Mouse (Mus musculus) brain, embryonic 18.5 days (tissue): Measurements from ENCODE around the gene Capn13.

ENCODE experiments used
- DNase-seq: peaks from one replicate; pipeline ENCODE4 v3.0.0-alpha.2; 2012; ENCODE audit warnings: low read depth, low spot score

The Capn13 gene

GRCm38 (mm10) chr17:73400862-73401261, at the start of gene Capn13:
TSS of gene Capn13 (minus strand) at chr17:73400866.
- DNase-seq = no peak

DNA sequence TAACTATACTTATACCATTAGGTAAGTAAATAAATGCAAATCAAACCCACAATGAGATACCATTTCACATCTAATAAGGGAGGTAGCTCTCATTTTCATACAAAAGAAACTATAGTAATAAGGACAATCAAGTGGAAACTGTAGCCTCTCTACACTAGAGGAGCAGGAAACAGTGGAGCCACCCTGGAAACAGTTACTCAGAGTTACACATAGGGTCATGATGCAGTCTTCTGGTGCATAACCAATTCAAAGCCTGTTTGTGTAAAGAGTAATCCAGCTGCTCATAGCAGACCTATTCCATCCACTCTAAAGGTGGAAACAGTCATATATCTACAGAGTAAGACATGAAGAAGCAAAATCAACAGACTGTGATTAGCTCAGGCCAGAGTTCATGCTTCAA, 48.4 kb upstream of the Capn13 start:
- no peak for DNase-seq

- DNase-seq = no peak
Measured at GRCm38 (mm10) chr17:73440798-73441197, 40.1 kb upstream of the Capn13 start.

DNA sequence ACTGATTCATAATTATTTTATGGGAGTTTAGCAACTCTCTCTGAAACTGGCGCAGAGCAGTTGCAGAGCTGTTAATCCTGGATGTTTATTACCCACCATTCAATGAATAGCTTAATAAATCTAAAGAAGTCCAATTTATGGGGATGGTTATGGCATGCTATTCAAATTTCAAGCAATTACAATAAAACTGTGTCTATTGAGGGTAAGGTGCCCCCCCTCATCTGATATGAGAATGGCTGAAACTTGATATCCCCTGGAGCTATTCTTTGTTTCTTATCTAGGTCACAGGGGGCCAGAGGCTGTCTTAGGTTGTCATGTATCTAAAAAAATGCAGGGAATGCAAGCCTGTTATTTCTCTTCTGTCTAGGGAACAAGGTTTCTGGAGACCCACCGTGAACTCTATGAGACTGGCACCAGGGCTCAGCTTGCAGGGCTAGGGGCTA, 31.9 kb upstream of the Capn13 start:
- DNase-seq = no peak

- DNase-seq = no peak
Measured at GRCm38 (mm10) chr17:73432058-73432457, 31.4 kb upstream of the Capn13 start.

DNA sequence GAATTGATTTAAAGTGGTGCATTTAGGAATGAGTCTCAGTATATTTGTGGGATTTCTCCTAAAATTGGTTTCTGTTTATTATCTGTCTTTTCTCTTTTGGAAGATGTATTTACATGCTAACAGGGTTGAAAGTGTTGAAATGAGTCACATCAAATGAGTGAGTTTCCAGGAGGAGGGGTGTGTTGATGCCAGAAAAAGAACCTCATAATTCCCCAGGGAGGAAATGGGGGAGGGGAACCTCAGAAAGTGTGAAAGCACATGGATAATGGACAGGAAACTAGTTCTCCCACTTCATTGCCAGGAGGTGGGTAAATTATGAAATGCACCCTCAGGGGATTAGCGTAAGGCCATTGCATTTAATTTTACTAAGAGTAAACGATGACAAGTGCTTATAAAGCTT, 16.7 kb upstream of the Capn13 start:
- no peak for DNase-seq

- DNase-seq = no peak
Measured at GRCm38 (mm10) chr17:73416181-73416795, 15.6 kb upstream of the Capn13 start.

- no peak for DNase-seq
Measured at GRCm38 (mm10) chr17:73411817-73412216, 11.2 kb upstream of the Capn13 start.

- no peak for DNase-seq
Measured at GRCm38 (mm10) chr17:73401272-73401671, 606 bp upstream of the Capn13 start.

GRCm38 (mm10) chr17:73399136-73399535, 1.5 kb downstream of the Capn13 start:
- no peak for DNase-seq

GRCm38 (mm10) chr17:73393361-73393760, 7.3 kb downstream of the Capn13 start:
- no peak for DNase-seq

GRCm38 (mm10) chr17:73391771-73392170, 8.9 kb downstream of the Capn13 start:
- no peak for DNase-seq

GRCm38 (mm10) chr17:73390191-73391089, 10.2 kb downstream of the Capn13 start:
- DNase-seq = no peak

GRCm38 (mm10) chr17:73389336-73389735, 11.3 kb downstream of the Capn13 start:
- no peak for DNase-seq

DNA sequence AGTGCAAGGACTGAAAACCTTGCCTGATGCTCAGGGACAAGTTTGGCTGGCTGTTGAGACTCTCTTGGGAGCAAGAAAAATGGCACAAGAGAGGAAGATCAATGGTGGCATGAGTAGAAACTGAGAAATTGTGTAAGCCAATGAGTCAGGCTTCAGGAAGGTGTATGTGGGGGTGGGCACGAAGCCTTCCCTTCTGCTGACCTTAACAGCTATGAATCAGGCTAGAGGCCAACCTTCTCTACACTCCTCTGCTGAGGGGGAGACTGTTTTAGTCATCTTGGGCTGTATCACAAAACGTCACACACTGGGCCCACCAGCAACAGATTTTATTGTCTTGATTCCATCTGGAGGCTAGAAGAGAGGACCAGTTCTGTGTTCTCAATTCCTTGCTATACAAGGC, 14.1 kb downstream of the Capn13 start:
- DNase-seq = no peak

DNA sequence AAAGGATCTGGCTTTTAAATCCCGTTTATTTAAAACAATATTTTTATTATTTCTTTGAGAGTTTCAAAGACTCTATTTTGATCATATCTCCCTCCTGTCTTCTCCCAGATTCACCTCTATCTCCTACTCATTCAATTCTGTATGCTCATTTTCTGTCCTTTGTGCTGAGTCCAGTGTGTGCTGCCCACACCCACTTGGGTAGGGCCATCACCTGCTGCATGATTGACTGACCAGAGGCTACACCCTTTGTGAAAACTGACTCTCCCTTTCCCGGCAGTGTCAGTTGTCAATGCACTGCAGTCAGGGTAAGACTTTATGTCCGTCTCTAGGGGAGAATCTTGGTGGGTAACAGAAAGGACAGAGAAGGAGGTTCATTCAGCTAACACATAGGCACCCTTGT, 14.7 kb downstream of the Capn13 start:
- no peak for DNase-seq

DNA sequence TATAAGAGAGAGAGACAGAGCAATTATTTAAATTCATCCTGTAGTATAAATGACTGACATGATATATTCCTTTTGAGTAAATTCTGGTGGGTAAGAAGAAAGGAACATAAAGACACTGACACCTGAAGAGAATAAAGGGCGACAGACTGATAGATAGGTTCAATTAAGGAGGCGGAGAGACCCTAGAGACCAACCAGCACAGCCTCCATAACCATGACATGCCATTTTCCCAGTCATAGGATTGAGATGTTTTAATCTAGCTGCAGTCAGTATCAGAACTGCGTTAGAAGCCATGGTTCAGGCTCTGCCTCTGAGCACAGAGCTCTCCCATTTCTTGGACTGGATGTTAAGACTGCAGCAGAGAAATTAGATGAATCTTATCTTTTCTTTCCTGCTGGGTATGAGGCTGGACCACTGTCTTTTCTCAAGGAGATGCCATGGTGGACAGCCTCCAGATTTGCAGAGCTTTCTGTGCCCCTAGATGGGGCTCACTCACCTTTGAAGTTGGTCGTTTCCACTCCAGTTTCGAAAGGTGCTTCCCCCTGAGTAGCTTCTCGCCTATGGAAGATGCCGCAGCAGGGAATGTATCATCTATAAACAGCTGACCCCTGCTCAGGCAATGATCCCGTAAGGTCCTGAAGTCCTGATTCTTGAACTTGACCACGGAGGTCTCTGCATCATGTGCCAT, 18.2 kb downstream of the Capn13 start:
- DNase-seq = no peak

- DNase-seq = no peak
Measured at GRCm38 (mm10) chr17:73381681-73382080, 19.0 kb downstream of the Capn13 start.

GRCm38 (mm10) chr17:73377778-73378484, 22.7 kb downstream of the Capn13 start:
- DNase-seq = no peak

- DNase-seq = no peak
Measured at GRCm38 (mm10) chr17:73367334-73367733, 33.3 kb downstream of the Capn13 start.

- no peak for DNase-seq
Measured at GRCm38 (mm10) chr17:73361054-73361453, 39.6 kb downstream of the Capn13 start.
